13 mouse cellular contexts compared by ENCODE assay signal in the genomic region with DNA sequence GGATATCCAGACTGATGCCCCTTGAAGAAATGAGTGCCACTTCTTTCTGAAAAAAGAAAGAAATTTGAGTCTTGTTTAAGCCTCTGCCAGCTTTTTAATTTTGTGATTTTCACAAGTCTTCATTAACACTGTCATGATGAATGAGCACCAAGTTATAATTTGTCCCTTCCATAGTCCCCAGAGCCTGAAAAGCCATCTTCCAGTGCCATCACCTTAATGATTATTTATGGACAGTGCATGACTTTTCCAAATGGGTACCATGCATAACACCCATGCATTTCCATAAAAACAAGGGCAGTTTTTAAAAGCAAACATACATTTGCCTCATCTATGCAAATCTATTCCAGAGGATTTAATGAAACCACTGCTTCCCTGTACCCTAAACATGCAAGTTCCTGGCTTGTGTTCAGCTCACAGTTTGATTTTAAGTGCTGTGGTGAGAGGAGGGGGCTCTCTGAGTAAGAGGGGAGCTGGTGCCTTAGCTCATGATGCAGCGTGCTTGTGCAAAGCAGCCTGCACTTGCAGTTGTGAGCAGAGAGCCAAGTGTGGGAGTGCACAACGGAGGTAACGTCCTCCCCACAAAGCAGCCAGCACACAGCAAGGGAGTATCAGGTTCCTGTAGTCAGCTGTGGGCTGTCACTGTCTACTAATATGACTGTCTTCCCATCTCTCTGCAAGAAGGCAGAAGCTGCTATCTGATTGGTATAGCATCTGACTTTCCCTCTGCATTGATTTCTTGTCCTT.
DNase-seq lines count a peak whose midpoint lies in the region; ATAC-seq and TF ChIP-seq lines count a peak whose summit lies in the region.
"Had no signal": no experiment of that assay in that cellular context is flagged by ENCODE, and none has a peak within 500 bp of the region (broad histone marks: within the 10 kb centered on the region; RNA-seq: fewer than 3 reads in every experiment).

No protein-coding gene starts in this region.

- H3K9me3 ChIP-seq in neural tube, embryonic 11.5 days (ENCODE audit: control insufficient read depth, low read length), result no peaks in the 10 kb centered on the region
- H3K9me3 ChIP-seq in midbrain, embryonic 14.5 days (ENCODE audit: control insufficient read depth, low read length), result no peaks in the 10 kb centered on the region
- H3K9me3 ChIP-seq: embryonic facial prominence, embryonic 15.5 days; G1E had no signal

- H3K4me2 ChIP-seq in neural tube, embryonic 11.5 days (ENCODE audit: low read depth), result no peak overlapping the region
- peak overlapping the region; percentile 15; the same call in 1 of the 2 replicates for H3K4me2 ChIP-seq in midbrain, embryonic 14.5 days (ENCODE audit: low read length)
- H3K4me2 ChIP-seq: embryonic facial prominence, embryonic 15.5 days had no signal

- TF ChIP-seq POLR2A in cerebellum, adult 2 months (IDR thresholded peaks at IDR 0.05; ENCODE audit: borderline replicate concordance, insufficient read depth, low read length), result no peak

- H3K4me3 ChIP-seq in cerebellum, adult 2 months (replicated peaks; ENCODE audit: insufficient read depth, low read depth, low read length), result no peak overlapping the region
- H3K4me3 ChIP-seq in neural tube, embryonic 11.5 days (ENCODE audit: low read depth, low read length), result no peak overlapping the region
- H3K4me3 ChIP-seq in midbrain, embryonic 14.5 days (replicated peaks; ENCODE audit: low read depth, low read length), result 0 out of 2 replicates have a peak overlapping the region, but pooled peaks have one; percentile 5
- H3K4me3 ChIP-seq: embryonic facial prominence, embryonic 15.5 days; myocyte had no signal

- H3K27ac ChIP-seq in cerebellum, adult 2 months (ENCODE audit: insufficient read depth, low read length), result no peak overlapping the region
- no peak overlapping the region for H3K27ac ChIP-seq in neural tube, embryonic 11.5 days (ENCODE audit: low read depth, low read length)
- H3K27ac ChIP-seq in midbrain, embryonic 14.5 days (replicated peaks; ENCODE audit: low read depth, low read length), result 0 out of 2 replicates have a peak overlapping the region, but pooled peaks have one; percentile 21
- H3K27ac ChIP-seq: embryonic facial prominence, embryonic 15.5 days had no signal

- peaks cover 2% of the 10 kb centered on the region; the same call in 1 of the 2 replicates for H3K4me1 ChIP-seq in cerebellum, adult 2 months (ENCODE audit: control insufficient read depth, insufficient read depth, low read length)
- no peaks in the 10 kb centered on the region for H3K4me1 ChIP-seq in neural tube, embryonic 11.5 days (ENCODE audit: control insufficient read depth, insufficient read depth, low read length)
- 0 out of 2 replicates have a peak, but pooled peaks cover 2% of the 10 kb centered on the region for H3K4me1 ChIP-seq in midbrain, embryonic 14.5 days (ENCODE audit: control insufficient read depth, insufficient read depth, low read length)
- H3K4me1 ChIP-seq: embryonic facial prominence, embryonic 15.5 days had no signal

- TF ChIP-seq CTCF in cerebellum, adult 2 months (IDR thresholded peaks at IDR 0.05; ENCODE audit: borderline replicate concordance, insufficient read depth, low read depth, low read length), result no peak

- H3K36me3 ChIP-seq in neural tube, embryonic 11.5 days (ENCODE audit: control insufficient read depth, insufficient read depth, low read length), result no peaks in the 10 kb centered on the region
- H3K36me3 ChIP-seq in midbrain, embryonic 14.5 days (ENCODE audit: control insufficient read depth, insufficient read depth, low read length), result no peaks in the 10 kb centered on the region
- H3K36me3 ChIP-seq: embryonic facial prominence, embryonic 15.5 days; G1E had no signal

- H3K27me3 ChIP-seq in cerebellum, adult 2 months (ENCODE audit: control insufficient read depth, insufficient read depth, low read length), result no peaks in the 10 kb centered on the region
- H3K27me3 ChIP-seq in neural tube, embryonic 11.5 days (ENCODE audit: control insufficient read depth, insufficient read depth, low read length), result no peaks in the 10 kb centered on the region
- H3K27me3 ChIP-seq in midbrain, embryonic 14.5 days (ENCODE audit: control insufficient read depth, insufficient read depth, low read length), result no peaks in the 10 kb centered on the region
- H3K27me3 ChIP-seq: embryonic facial prominence, embryonic 15.5 days had no signal

- DNase-seq in cerebellum, postnatal 10 days, result peak; percentile 18 to 22
- no peak for DNase-seq in cerebellum, adult 2 months
- peak; percentile 14 for DNase-seq in neural tube, embryonic 11.5 days (ENCODE audit: low spot score)
- no peak for DNase-seq in neural tube, embryonic 10.5 days (ENCODE audit: extremely low spot score, low spot score)
- DNase-seq in midbrain, embryonic 14.5 days, result peak; percentile 15
- DNase-seq in telencephalon, adult 2 months (ENCODE audit: low read depth, low spot score), result peak; percentile 33
- DNase-seq in adrenal gland, postnatal 4 days (ENCODE audit: low spot score in 2 of 2), result no peak
- no peak for DNase-seq in kidney, adult 9 months
- DNase-seq: gastrocnemius, postnatal 36 days; liver, postnatal 0 days had no signal

- no peak overlapping the region for H3K9ac ChIP-seq in neural tube, embryonic 11.5 days (ENCODE audit: low read length)
- no peak overlapping the region for H3K9ac ChIP-seq in midbrain, embryonic 14.5 days (replicated peaks; ENCODE audit: low read length)
- H3K9ac ChIP-seq: embryonic facial prominence, embryonic 15.5 days; liver, postnatal 0 days had no signal

- 38% methylated on average over 3 of the region's 3 CpGs for WGBS in cerebellum, adult 2 months
- WGBS in neural tube, embryonic 11.5 days, result 50% methylated on average over 3 of the region's 3 CpGs
- WGBS in midbrain, embryonic 14.5 days, result 44% methylated on average over 3 of the region's 3 CpGs

- ATAC-seq in neural tube, embryonic 11.5 days (ENCODE audit: insufficient read depth, low FRiP score, low TSS enrichment), result peak; percentile 64
- peak; percentile 48; the same call in 1 of the 2 replicates for ATAC-seq in midbrain, embryonic 14.5 days (ENCODE audit: low FRiP score, low TSS enrichment)
- ATAC-seq: liver, postnatal 0 days had no signal

Comparison
In these comparisons a context has a peak if more than half of its experiments do, and no peak if none do; other contexts are left out.
1. DNase-seq: peak in cerebellum, postnatal 10 days (2 of 2), neural tube, embryonic 11.5 days (single experiment), midbrain, embryonic 14.5 days (single experiment) and telencephalon, adult 2 months (single experiment); none in cerebellum, adult 2 months (0 of 2), neural tube, embryonic 10.5 days (single experiment), adrenal gland, postnatal 4 days (0 of 2) and kidney, adult 9 months (single experiment).